Mouse (Mus musculus) stomach, embryonic 16.5 days (tissue): ENCODE data around the gene Psap. TPM values are rescaled to one million over a fixed set of nuclear protein-coding genes. Genes with fewer than 3 reads are reported as not detected.

Experiments
- ATAC-seq: fragments of 200-750 bp; cut with Nextera tagmentation; 2 replicates; pipeline ENCODE4 v1.8.0; 2017; ENCODE audit warnings: moderate number of reproducible peaks, moderate TSS enrichment; ENCODE audit not compliant: insufficient read depth, low FRiP score
- H3K27ac ChIP-seq: fragments of 300-500 bp; sonication (generic); 2 replicates; pipeline ENCODE4 v1.5.1; 2014; ENCODE audit warnings: low read length
- H3K27me3 ChIP-seq: fragments of 300-500 bp; sonication (generic); 2 replicates; pipeline ENCODE4 v1.6.1; 2014; ENCODE audit warnings: low read length, control low read depth, mixed read lengths; ENCODE audit not compliant: control insufficient read depth, insufficient read depth
- H3K36me3 ChIP-seq: fragments of 300-500 bp; sonication (generic); 2 replicates; pipeline ENCODE4 v1.6.1; 2014; ENCODE audit warnings: low read length; ENCODE audit not compliant: control insufficient read depth, insufficient read depth
- H3K4me1 ChIP-seq: fragments of 300-500 bp; sonication (generic); 2 replicates; pipeline ENCODE4 v1.6.1; 2014; ENCODE audit warnings: low read length, control low read depth, mixed read lengths; ENCODE audit not compliant: control insufficient read depth, insufficient read depth
- H3K4me2 ChIP-seq: fragments of 300-500 bp; sonication (generic); 2 replicates; pipeline ENCODE4 v1.6.1; 2014; ENCODE audit warnings: low read depth, low read length, mixed read lengths
- H3K4me3 ChIP-seq: fragments of 300-500 bp; sonication (generic); replicated peaks from 2 replicates; pipeline ENCODE4 v1.5.1; 2014; ENCODE audit warnings: mild to moderate bottlenecking, low read length
- H3K9ac ChIP-seq: fragments of 300-500 bp; sonication (generic); 2 replicates; pipeline ENCODE4 v1.6.1; 2014; ENCODE audit warnings: low read length
- H3K9me3 ChIP-seq: fragments of 300-500 bp; sonication (generic); replicated peaks from 2 replicates; pipeline ENCODE4 v1.6.1; 2016; ENCODE audit warnings: low read length, control low read depth; ENCODE audit not compliant: control insufficient read depth
- WGBS: fragments of 180-500 bp; shearing (Covaris S2); extraction: QIAGEN DNeasy Blood & Tissue Kit; methylation state at CpG from one replicate; pipeline ENCODE4 v1.1.7; 2014; 5-methylcytosine and 5-hydroxymethylcytosine counted together
- polyA plus RNA-seq: library from polyadenylated mRNA; unstranded; fragments of >200 nt; fragmentation: Nextera tagmentation; extraction: Ambion mirVana; gene quantifications from 2 replicates; pipeline ENCODE4 v1.2.1, GENCODE M21; 2015

Gene Psap
- polyA plus RNA-seq, 1 experiment from 2014 or later = 194 TPM

DNA sequence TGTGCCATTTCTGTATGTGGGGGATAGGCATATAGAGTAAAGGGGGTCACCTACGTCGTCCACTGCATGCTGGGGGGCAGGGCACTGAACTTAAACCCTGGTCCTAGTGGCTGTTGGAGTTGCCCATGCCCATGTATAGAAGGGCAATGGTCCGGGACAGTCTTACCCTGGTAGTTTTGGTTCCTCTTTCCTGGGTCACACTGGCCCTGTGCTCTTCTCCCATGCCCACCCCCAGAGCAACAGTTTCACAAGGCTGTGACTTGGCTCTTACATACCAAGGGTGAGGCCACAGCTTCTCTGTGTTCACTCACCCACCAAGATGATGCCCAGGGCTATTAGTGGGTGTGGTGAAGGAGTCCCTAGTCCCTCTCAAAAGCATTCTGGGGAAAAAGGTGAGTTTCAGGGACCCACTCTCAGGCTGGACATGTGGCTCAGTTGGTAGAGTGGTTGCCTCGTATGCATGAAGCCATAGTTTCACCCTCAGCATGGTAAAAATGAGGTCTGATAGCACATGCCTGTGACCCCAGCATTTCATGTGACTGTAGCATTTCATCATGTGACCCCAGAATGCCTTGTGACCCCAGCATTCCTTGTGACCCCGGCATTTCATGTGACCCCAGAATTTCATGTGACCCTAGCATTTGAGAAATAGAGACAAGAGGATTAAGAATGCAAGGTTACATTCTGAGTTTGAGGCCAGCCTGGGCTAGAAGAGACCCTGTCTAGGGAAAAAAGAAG lies 16.7 kb upstream of the Psap start:
- ATAC-seq = no peak
- H3K4me1 ChIP-seq = peaks cover 8% of the 10 kb centered on the region
- 84% methylated on average over 5 of the region's 5 CpGs for WGBS
- no peak overlapping the region for H3K4me2 ChIP-seq
- no peaks in the 10 kb centered on the region for H3K27me3 ChIP-seq
- no peaks in the 10 kb centered on the region for H3K36me3 ChIP-seq
- peak overlapping the region; percentile 22 for H3K27ac ChIP-seq
- H3K9ac ChIP-seq = no peak overlapping the region
- no peak overlapping the region for H3K4me3 ChIP-seq
- H3K9me3 ChIP-seq = no peaks in the 10 kb centered on the region

DNA sequence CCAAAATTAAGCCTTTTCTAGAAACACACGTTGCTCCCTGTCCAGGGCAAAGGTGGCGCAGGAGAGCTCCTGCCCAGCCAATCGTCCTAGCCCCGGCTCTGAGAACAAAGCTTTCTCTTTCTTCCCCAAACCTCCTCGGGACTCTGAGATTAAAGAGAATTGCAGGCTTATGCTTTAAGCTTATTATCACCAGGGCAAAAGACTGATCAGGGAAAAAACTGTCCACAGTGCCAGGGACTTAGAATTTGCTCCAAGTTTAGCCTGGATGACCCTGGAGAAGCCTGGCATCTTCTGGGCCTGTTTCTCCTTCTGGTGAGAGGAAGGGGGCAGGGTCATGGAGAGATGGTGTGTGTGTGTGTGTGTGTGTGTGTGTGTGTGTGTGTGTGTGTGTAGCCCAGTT lies 15.9 kb upstream of the Psap start:
- H3K4me2 ChIP-seq = no peak overlapping the region
- no peak overlapping the region for H3K27ac ChIP-seq
- no peaks in the 10 kb centered on the region for H3K9me3 ChIP-seq
- H3K36me3 ChIP-seq = no peaks in the 10 kb centered on the region
- 45% methylated on average over 5 of the region's 5 CpGs for WGBS
- no peaks in the 10 kb centered on the region for H3K27me3 ChIP-seq
- no peak for ATAC-seq
- H3K4me3 ChIP-seq = no peak overlapping the region
- peaks cover 8% of the 10 kb centered on the region for H3K4me1 ChIP-seq
- H3K9ac ChIP-seq = no peak overlapping the region

DNA sequence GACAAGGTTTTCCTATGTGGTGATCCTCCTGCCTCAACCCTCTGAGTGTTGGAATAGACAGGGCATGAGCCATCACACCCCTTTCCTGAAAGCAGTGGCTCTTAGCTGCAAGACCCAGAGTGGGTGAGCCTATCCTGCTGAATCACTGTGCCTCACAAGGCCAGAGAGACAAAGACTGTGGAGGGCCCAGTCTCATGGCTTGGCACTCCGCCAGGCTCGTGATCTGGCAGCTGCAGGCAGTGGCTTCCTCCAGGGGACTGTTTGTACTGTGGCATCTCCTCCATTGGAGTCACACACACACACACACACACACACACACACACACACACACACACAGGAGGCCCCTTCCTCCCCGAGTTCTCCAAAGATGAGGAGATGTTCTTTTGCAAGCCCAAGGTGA lies 15.0 kb upstream of the Psap start:
- H3K4me3 ChIP-seq = no peak overlapping the region
- H3K27ac ChIP-seq = peak overlapping the region; percentile 61
- H3K36me3 ChIP-seq = no peaks in the 10 kb centered on the region
- ATAC-seq = peak; percentile 89; the same call in 1 of the 2 replicates
- H3K9me3 ChIP-seq = no peaks in the 10 kb centered on the region
- H3K4me2 ChIP-seq = no peak overlapping the region
- H3K4me1 ChIP-seq = peaks cover 8% of the 10 kb centered on the region
- 24% methylated on average over 3 of the region's 3 CpGs for WGBS
- H3K9ac ChIP-seq = 0 out of 2 replicates have a peak overlapping the region, but pooled peaks have one; percentile 20
- H3K27me3 ChIP-seq = no peaks in the 10 kb centered on the region

DNA sequence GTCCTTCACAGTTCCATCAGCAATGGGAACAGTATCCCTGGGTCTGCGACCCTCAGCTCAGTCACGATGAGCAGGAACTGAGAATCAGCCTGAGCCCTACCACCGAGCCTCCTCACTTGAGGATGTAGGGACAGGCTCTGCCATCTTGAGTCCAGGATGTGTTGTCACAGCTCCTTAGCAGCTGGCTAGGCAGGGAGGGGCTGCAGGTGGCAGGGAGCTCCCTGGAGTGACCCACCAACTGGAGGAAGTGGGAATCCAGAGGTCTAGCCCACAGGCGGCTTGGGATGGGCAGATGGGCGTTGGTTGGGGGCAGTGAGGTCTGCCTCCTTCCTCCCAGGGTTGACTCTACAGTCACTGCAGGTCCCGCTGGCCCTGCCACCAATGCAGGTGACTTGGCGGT lies 14.1 kb upstream of the Psap start:
- ATAC-seq = no peak
- Histone ChIP-seq H3K27me3 (no peaks in the 10 kb centered on the region), H3K27ac (no peak overlapping the region), H3K9me3 (no peaks in the 10 kb centered on the region), H3K4me1 (peaks cover 8% of the 10 kb centered on the region), H3K36me3 (no peaks in the 10 kb centered on the region), H3K4me3 (no peak overlapping the region), H3K9ac (no peak overlapping the region), H3K4me2 (no peak overlapping the region)
- 73% methylated on average over 7 of the region's 7 CpGs for WGBS

DNA sequence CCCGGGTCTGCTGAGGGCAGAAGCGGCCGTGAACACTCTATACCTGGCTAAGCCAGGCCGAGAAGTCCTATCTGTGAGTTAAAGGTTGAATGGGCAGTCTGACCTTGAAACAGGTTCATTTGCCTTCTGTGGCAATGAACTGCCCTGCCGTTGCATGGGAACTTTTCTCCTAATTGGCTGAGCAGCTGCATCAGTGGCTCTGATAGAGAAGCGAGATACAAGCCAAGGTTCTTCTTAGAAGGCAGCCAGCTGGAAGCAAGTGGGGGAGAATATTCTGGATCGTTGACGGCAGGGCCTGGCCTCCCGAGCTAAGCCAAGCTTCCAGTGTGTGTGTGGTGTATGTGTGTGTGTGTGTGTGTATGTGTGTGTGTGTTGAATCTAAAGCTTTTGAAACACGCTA lies 12.2 kb upstream of the Psap start:
- Histone ChIP-seq H3K9me3 (no peaks in the 10 kb centered on the region), H3K4me1 (peaks cover 15% of the 10 kb centered on the region), H3K27me3 (no peaks in the 10 kb centered on the region), H3K9ac (no peak overlapping the region), H3K36me3 (no peaks in the 10 kb centered on the region), H3K27ac (no peak overlapping the region), H3K4me3 (no peak overlapping the region), H3K4me2 (no peak overlapping the region)
- WGBS = 65% methylated on average over 10 of the region's 10 CpGs
- ATAC-seq = no peak

DNA sequence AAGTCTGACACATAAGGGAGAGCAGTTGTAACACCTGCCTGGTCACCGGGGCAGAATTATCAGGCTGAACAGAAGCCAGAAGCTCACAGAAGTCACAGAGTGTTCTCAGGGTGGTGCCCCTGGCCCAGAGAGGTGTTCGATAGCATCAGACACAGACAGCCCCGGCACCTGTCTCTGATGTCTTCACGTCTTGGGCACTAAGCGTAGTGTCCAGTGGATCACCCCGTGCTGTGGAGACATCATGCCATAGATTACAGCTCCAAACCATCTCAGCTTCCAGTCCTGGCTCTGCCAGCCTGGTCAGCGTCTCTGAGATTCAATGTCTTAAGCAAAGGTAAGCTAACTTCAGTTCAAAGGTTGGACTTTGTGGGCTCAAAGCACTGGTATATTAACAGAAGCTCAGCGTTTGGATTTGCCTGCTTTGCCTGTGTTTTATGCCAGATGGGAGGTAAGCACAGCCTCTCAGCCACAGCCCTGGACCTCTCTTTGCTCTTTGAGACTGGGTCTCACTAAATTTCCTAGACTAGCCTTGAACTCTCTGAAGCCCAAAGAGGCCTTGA lies 10.5 kb upstream of the Psap start:
- H3K9ac ChIP-seq = no peak overlapping the region
- no peaks in the 10 kb centered on the region for H3K27me3 ChIP-seq
- H3K4me3 ChIP-seq = no peak overlapping the region
- H3K36me3 ChIP-seq = no peaks in the 10 kb centered on the region
- ATAC-seq = no peak
- no peak overlapping the region for H3K4me2 ChIP-seq
- WGBS = 81% methylated on average over 8 of the region's 8 CpGs
- H3K9me3 ChIP-seq = no peaks in the 10 kb centered on the region
- H3K4me1 ChIP-seq = peaks cover 15% of the 10 kb centered on the region; the same call in 1 of the 2 replicates
- no peak overlapping the region for H3K27ac ChIP-seq

DNA sequence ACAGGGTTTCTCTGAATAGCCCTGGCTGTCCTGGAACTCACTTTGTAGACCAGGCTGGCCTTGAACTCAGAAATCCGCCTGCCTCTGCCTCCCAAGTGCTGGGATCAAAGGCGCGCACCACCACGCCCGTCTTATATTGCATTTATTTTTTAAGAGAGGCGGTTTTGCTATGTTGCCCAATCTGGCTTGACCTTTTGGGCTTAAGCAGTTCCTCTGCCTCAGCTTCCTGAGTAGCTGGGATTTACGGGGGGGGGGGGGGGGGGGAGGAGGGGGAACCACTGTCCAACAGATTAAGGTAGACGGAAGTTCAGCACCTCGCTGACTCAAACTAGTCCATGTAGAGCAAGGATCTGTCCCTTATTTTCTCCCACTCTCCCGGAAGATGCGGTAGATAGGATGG lies 8.7 kb upstream of the Psap start:
- Histone ChIP-seq H3K27me3 (no peaks in the 10 kb centered on the region), H3K4me3 (no peak overlapping the region), H3K9ac (no peak overlapping the region), H3K27ac (peak overlapping the region; percentile 56), H3K4me2 (no peak overlapping the region), H3K4me1 (peaks cover 13% of the 10 kb centered on the region; the same call in 1 of the 2 replicates), H3K36me3 (no peaks in the 10 kb centered on the region), H3K9me3 (no peaks in the 10 kb centered on the region)
- 90% methylated on average over 10 of the region's 11 CpGs for WGBS
- no peak for ATAC-seq

DNA sequence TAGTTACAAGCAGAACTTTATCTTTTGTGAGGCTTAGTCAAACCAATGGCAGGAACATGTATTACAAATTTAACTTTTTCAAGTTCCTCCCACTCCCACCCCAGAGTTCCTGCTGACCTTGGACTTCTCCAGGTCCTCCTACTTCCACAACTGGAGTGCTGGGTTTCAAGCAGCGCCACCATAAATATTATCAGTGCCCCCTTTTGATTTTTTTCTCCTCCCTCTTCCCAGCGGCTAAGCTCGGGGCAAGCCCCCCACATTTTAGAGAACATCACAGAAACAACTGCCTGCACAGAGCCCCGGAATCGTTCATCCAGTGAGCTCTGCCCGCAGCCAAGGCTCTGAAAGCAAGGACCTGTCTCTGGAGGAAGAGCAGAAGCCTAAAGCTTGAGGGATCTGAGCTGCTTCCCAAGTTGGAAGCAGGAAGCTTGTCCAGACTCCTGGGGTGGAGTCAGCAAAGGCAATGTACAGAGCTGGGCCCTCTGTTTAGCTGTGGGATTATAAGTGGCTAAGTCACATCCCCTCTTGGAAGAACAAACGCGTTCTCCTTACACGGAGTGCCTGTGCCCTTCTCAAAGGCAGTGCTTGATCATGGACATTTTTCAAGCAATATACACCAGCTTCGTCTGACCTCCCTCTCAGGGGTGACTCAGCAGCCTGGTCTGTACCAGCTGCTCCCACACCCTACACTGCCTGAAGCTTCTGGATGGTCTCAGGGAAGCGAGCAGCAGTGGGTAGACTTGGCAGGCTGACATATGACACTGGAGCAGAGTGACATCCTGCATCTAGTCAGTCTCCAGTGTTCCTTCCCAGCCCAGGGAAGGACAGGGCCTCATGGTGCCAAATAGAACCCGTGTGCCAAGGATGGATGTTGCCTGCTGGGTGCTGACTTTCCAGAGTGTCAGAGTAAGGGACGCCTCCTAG lies 8.0 kb upstream of the Psap start:
- peak overlapping the region; percentile 56 for H3K27ac ChIP-seq
- H3K36me3 ChIP-seq = no peaks in the 10 kb centered on the region
- H3K4me1 ChIP-seq = peaks cover 13% of the 10 kb centered on the region; the same call in 1 of the 2 replicates
- H3K27me3 ChIP-seq = no peaks in the 10 kb centered on the region
- peak; percentile 71 for ATAC-seq
- H3K4me2 ChIP-seq = no peak overlapping the region
- H3K9me3 ChIP-seq = no peaks in the 10 kb centered on the region
- H3K4me3 ChIP-seq = no peak overlapping the region
- WGBS = 55% methylated on average over 13 of the region's 13 CpGs
- H3K9ac ChIP-seq = peak overlapping the region; percentile 42; the same call in 1 of the 2 replicates

DNA sequence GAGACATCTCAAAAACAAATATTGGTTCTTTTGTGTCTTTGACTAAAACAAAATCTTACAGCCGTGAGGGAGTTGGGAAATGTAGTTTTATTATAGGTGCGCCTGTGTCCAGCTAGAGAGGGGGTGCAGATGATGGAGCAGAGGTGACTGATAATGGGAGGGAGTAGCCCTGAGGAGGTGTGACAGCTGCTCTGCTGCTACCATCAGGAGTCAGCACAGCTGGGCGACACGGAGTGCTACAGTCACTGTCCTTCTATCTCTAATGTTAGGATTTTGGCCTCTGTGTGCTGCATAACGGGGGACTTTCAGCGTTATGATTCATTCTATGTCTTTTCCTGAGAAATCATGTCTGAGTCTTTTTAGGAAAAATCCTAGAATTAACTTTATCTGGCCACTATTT lies 6.4 kb upstream of the Psap start:
- H3K9me3 ChIP-seq = no peaks in the 10 kb centered on the region
- no peak for ATAC-seq
- no peak overlapping the region for H3K9ac ChIP-seq
- H3K4me2 ChIP-seq = no peak overlapping the region
- H3K4me3 ChIP-seq = no peak overlapping the region
- H3K36me3 ChIP-seq = no peaks in the 10 kb centered on the region
- peaks cover 13% of the 10 kb centered on the region; the same call in 1 of the 2 replicates for H3K4me1 ChIP-seq
- no peaks in the 10 kb centered on the region for H3K27me3 ChIP-seq
- 52% methylated on average over 6 of the region's 6 CpGs for WGBS
- H3K27ac ChIP-seq = no peak overlapping the region
